Mouse (Mus musculus) hindbrain, postnatal 0 days (tissue): ENCODE measurements around the gene A930004D18Rik. TPM values are rescaled to one million over a fixed set of nuclear protein-coding genes. Genes with fewer than 3 reads are reported as not detected.
A peak's percentile ranks its signal among the peaks of the same experiment; 100 is the strongest.

Experiments
- ATAC-seq: fragments of 200-750 bp; cut with Nextera tagmentation; 2 replicates; pipeline ENCODE4 v1.8.0; 2017; ENCODE audit warnings: mild to moderate bottlenecking, moderate TSS enrichment, moderate library complexity
- DNase-seq: peaks from one replicate; pipeline ENCODE4 v3.0.0-alpha.2; 2015; ENCODE audit warnings: low spot score
- H3K27ac ChIP-seq: fragments of 300-500 bp; sonication (generic); 2 replicates; pipeline ENCODE4 v1.5.1; 2014; ENCODE audit warnings: mild to moderate bottlenecking
- H3K27me3 ChIP-seq: fragments of 300-500 bp; sonication (generic); 2 replicates; pipeline ENCODE4 v1.6.1; 2014; ENCODE audit warnings: low read length, mixed read lengths; ENCODE audit not compliant: insufficient read depth
- H3K36me3 ChIP-seq: fragments of 300-500 bp; sonication (generic); 2 replicates; pipeline ENCODE4 v1.6.1; 2014; ENCODE audit warnings: low read length, mixed read lengths; ENCODE audit not compliant: insufficient read depth
- H3K4me1 ChIP-seq: fragments of 300-500 bp; sonication (generic); 2 replicates; pipeline ENCODE4 v1.6.1; 2014; ENCODE audit warnings: antibody characterized with exemption, low read length, mixed read lengths; ENCODE audit not compliant: insufficient read depth
- H3K4me2 ChIP-seq: fragments of 300-500 bp; sonication (generic); 2 replicates; pipeline ENCODE4 v1.6.1; 2014; ENCODE audit warnings: low read depth, mild to moderate bottlenecking, low read length, moderate library complexity, mixed read lengths
- H3K4me3 ChIP-seq: fragments of 300-500 bp; sonication (generic); 2 replicates; pipeline ENCODE4 v1.5.1; 2014; ENCODE audit warnings: low read length
- H3K9ac ChIP-seq: fragments of 300-500 bp; sonication (generic); replicated peaks from 2 replicates; pipeline ENCODE4 v1.6.1; 2014; ENCODE audit warnings: mild to moderate bottlenecking, low read length, moderate library complexity, mixed read lengths
- H3K9me3 ChIP-seq: fragments of 300-500 bp; sonication (generic); 2 replicates; pipeline ENCODE4 v1.6.1; 2016; ENCODE audit warnings: low read length, mixed read lengths
- CTCF ChIP-seq: IDR thresholded peaks from 2 replicates; pipeline ENCODE4 v1.5.1; 2016; ENCODE audit warnings: antibody characterized with exemption, control low read depth, low read depth
- WGBS: fragments of 180-500 bp; shearing (Covaris S2); extraction: QIAGEN DNeasy Blood & Tissue Kit; methylation state at CpG from one replicate; pipeline ENCODE4 v1.1.7; 2014; 5-methylcytosine and 5-hydroxymethylcytosine counted together
- polyA plus RNA-seq: library from polyadenylated mRNA; unstranded; fragments of >200 nt; fragmentation: Nextera tagmentation; extraction: Ambion mirVana; gene quantifications from 2 replicates; pipeline ENCODE4 v1.2.1, GENCODE M21; 2015
- total RNA-seq: library from RNA; depleted of rRNA; stranded (reverse); fragments of >200 nt; gene quantifications from 2 replicates; pipeline ENCODE4 v1.2.3, GENCODE M21; 2014

Gene A930004D18Rik
- total and polyA plus RNA-seq, 2 experiments from 2014 or later: 3.7 to 9.9 TPM

DNA sequence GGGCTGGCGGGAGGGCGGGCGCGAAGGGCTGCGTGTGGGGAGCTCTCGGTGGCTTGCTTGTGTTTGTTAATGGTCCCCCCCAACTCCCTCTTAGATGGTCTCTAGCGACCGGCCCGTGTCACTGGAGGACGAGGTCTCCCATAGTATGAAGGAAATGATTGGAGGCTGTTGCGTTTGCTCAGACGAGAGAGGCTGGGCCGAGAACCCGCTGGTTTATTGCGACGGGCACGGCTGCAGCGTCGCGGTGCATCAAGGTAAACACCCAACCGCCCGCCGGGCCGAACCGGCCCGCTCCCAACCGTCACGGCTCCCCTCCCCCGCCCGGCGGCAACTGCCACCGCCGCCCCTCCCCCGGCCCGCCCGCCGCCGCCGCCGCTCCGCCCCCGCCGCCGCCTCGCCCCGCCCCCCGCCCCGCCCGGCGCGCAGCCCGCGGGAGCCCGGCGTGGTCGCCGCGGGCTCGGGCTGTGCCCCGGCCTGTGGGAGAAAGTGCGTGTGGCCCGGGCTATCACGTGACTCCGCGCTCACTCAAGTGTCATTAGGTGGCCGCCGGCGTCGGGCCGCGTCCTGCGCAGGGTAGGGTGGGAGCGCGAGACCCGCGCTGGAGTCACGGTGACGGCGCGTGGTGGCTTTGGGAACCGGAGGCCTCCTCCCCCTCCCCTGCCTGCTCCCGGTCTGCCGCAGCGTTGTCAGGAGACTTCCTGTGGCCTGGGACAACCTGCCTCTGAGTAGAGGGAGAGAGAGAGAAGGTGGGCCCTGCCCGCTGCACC lies 27.6 kb upstream of the A930004D18Rik start:
- no peak for TF ChIP-seq CTCF
- ATAC-seq (peak; percentile 76), DNase-seq (peak; percentile 77)
- WGBS: 0% methylated on average over 52 of the region's 85 CpGs
- Histone ChIP-seq H3K27me3 (no peaks in the 10 kb centered on the region), H3K4me1 (no peaks in the 10 kb centered on the region), H3K9me3 (no peaks in the 10 kb centered on the region), H3K4me3 (peak overlapping the region; percentile 79), H3K27ac (peak overlapping the region; percentile 98), H3K4me2 (peak overlapping the region; percentile 80), H3K36me3 (0 out of 2 replicates have a peak, but pooled peaks cover 5% of the 10 kb centered on the region), H3K9ac (peak overlapping the region; percentile 86)

- Histone ChIP-seq H3K4me2 (peak overlapping the region; percentile 80), H3K4me3 (peak overlapping the region; percentile 79), H3K36me3 (0 out of 2 replicates have a peak, but pooled peaks cover 5% of the 10 kb centered on the region), H3K4me1 (no peaks in the 10 kb centered on the region), H3K27me3 (no peaks in the 10 kb centered on the region), H3K9ac (peak overlapping the region; percentile 86), H3K9me3 (no peaks in the 10 kb centered on the region), H3K27ac (peak overlapping the region; percentile 98)
- DNase-seq (peak; percentile 97), ATAC-seq (peak; percentile 96)
- TF ChIP-seq CTCF: no peak
- under 1% methylated on average over 53 of the region's 58 CpGs for WGBS
Observed at GRCm38 (mm10) chr2:18064356-18064858, 26.9 kb upstream of the A930004D18Rik start.

- Histone ChIP-seq H3K27ac (peak overlapping the region; percentile 98), H3K36me3 (0 out of 2 replicates have a peak, but pooled peaks cover 5% of the 10 kb centered on the region), H3K4me3 (peak overlapping the region; percentile 79), H3K4me2 (peak overlapping the region; percentile 80), H3K9ac (peak overlapping the region; percentile 86), H3K27me3 (no peaks in the 10 kb centered on the region), H3K4me1 (no peaks in the 10 kb centered on the region), H3K9me3 (no peaks in the 10 kb centered on the region)
- DNase-seq (peak; percentile 79), ATAC-seq (peak; percentile 71)
- under 1% methylated on average over 18 of the region's 18 CpGs for WGBS
- peak; percentile 37; the same call in 1 of the 2 replicates for TF ChIP-seq CTCF
Observed at GRCm38 (mm10) chr2:18063763-18064251, 26.3 kb upstream of the A930004D18Rik start.

GRCm38 (mm10) chr2:18060396-18060795 lies 22.9 kb upstream of the A930004D18Rik start:
- no peaks in the 10 kb centered on the region for H3K36me3 ChIP-seq
- TF ChIP-seq CTCF: no peak
- H3K4me1 ChIP-seq: no peaks in the 10 kb centered on the region
- ATAC-seq (no peak), DNase-seq (no peak)
- no peak overlapping the region for H3K9ac ChIP-seq
- no peaks in the 10 kb centered on the region for H3K9me3 ChIP-seq
- no peak overlapping the region for H3K4me2 ChIP-seq
- no peak overlapping the region for H3K27ac ChIP-seq
- H3K27me3 ChIP-seq: no peaks in the 10 kb centered on the region
- H3K4me3 ChIP-seq: no peak overlapping the region
- WGBS: 87% methylated on average over 1 of the region's 1 CpGs

- ATAC-seq: no peak
- 85% methylated on average over 1 of the region's 1 CpGs for WGBS
- Histone ChIP-seq H3K27ac (no peak overlapping the region), H3K36me3 (no peaks in the 10 kb centered on the region), H3K9me3 (no peaks in the 10 kb centered on the region), H3K4me2 (no peak overlapping the region), H3K27me3 (no peaks in the 10 kb centered on the region), H3K4me3 (no peak overlapping the region), H3K9ac (no peak overlapping the region), H3K4me1 (no peaks in the 10 kb centered on the region)
- no peak for TF ChIP-seq CTCF
- no peak for DNase-seq
Observed at GRCm38 (mm10) chr2:18059891-18060290, 22.4 kb upstream of the A930004D18Rik start.

DNA sequence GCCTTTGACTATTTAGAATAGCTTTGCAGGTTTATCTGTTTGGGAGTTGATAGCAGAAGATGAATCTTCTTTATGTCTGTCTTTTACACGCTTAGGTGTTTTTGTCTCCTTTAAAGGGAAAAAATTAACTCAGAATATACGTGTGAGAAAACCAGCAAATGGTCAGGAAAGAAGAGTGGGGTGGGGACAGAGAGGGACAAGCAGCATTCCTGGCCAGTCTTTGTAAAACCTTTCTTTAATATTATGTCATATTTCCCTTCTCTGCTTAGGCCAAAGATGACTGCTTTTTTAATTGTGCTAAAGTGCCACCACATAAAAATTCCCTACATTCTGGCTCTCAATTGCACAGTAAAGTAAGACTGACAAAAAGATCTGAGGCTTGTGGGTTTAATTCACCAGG lies 21.5 kb upstream of the A930004D18Rik start:
- H3K27ac ChIP-seq: no peak overlapping the region
- DNase-seq (no peak), ATAC-seq (no peak)
- no peaks in the 10 kb centered on the region for H3K27me3 ChIP-seq
- no peaks in the 10 kb centered on the region for H3K36me3 ChIP-seq
- H3K4me1 ChIP-seq: no peaks in the 10 kb centered on the region
- no peak overlapping the region for H3K9ac ChIP-seq
- 52% methylated on average over 2 of the region's 2 CpGs for WGBS
- no peak overlapping the region for H3K4me3 ChIP-seq
- no peak for TF ChIP-seq CTCF
- H3K9me3 ChIP-seq: no peaks in the 10 kb centered on the region
- H3K4me2 ChIP-seq: peak overlapping the region; percentile 95; the same call in 1 of the 2 replicates
